ENCODE assay signal across 8 mouse cellular contexts in genomic region chr5:135363540-135363939, GRCm38 (mm10). TPM values are rescaled to one million over a fixed set of nuclear protein-coding genes. Genes with fewer than 3 reads are reported as not detected.
DNase-seq lines count a peak whose midpoint lies in the region; ATAC-seq and TF ChIP-seq lines count a peak whose summit lies in the region.
"Had no signal": no experiment of that assay in that cellular context is flagged by ENCODE, and none has a peak within 500 bp of the region (broad histone marks: within the 10 kb centered on the region; RNA-seq: fewer than 3 reads in every experiment).

No protein-coding gene starts in this region.

- no peak overlapping the region for H3K4me2 ChIP-seq in kidney, embryonic 14.5 days (replicated peaks; ENCODE audit: low read depth, low read length)
- no peak overlapping the region for H3K4me2 ChIP-seq in lung, postnatal 0 days (replicated peaks; ENCODE audit: low read depth, low read length)
- H3K4me2 ChIP-seq: embryonic facial prominence, embryonic 15.5 days had no signal

- no peak overlapping the region for H3K4me3 ChIP-seq in kidney, embryonic 14.5 days (ENCODE audit: low read length)
- H3K4me3 ChIP-seq in lung, postnatal 0 days (ENCODE audit: low read depth, low read length) = no peak overlapping the region
- H3K4me3 ChIP-seq: embryonic facial prominence, embryonic 15.5 days had no signal

- H3K27ac ChIP-seq in kidney, embryonic 14.5 days (ENCODE audit: low read depth, low read length) = no peak overlapping the region
- H3K27ac ChIP-seq in lung, postnatal 0 days (ENCODE audit: low read length) = no peak overlapping the region
- H3K27ac ChIP-seq: embryonic facial prominence, embryonic 15.5 days had no signal

- H3K4me1 ChIP-seq in kidney, embryonic 14.5 days (ENCODE audit: control insufficient read depth, insufficient read depth, low read length) = no peaks in the 10 kb centered on the region
- H3K4me1 ChIP-seq in lung, postnatal 0 days (ENCODE audit: insufficient read depth, low read depth, low read length) = no peaks in the 10 kb centered on the region
- H3K4me1 ChIP-seq: embryonic facial prominence, embryonic 15.5 days had no signal

- ATAC-seq in kidney, embryonic 14.5 days (ENCODE audit: low FRiP score, low TSS enrichment) = peak; percentile 51; the same call in 1 of the 2 replicates
- peak; percentile 62 for ATAC-seq in lung, postnatal 0 days
- no peak for ATAC-seq in cerebellum, adult (ENCODE audit: insufficient number of reproducible peaks, low FRiP score, low TSS enrichment)

- no peak for DNase-seq in kidney, adult 9 months
- DNase-seq in Muller cell, postnatal 12 days (ENCODE audit: inconsistent ontology term) = peak; percentile 40
- peak; percentile 41 for DNase-seq in embryo, embryonic 11.5 days (ENCODE audit: low read depth, low spot score)
- DNase-seq in lung, postnatal 0 days (ENCODE audit: low spot score) = peak; percentile 63
- no peak for DNase-seq in layer of hippocampus, adult 9-11 months

- 29% methylated on average over 12 of the region's 12 CpGs for WGBS in kidney, embryonic 14.5 days
- WGBS in lung, postnatal 0 days = 28% methylated on average over 12 of the region's 12 CpGs

- H3K9me3 ChIP-seq in kidney, embryonic 14.5 days (ENCODE audit: control insufficient read depth, low read length) = no peaks in the 10 kb centered on the region
- no peaks in the 10 kb centered on the region for H3K9me3 ChIP-seq in lung, postnatal 0 days (ENCODE audit: low read length)
- H3K9me3 ChIP-seq: embryonic facial prominence, embryonic 15.5 days had no signal

- no peak for TF ChIP-seq EP300 in lung, postnatal 0 days (IDR thresholded peaks at IDR 0.05)

- TF ChIP-seq CTCF in lung, postnatal 0 days (IDR thresholded peaks at IDR 0.05) = peak; percentile 82

- no peaks in the 10 kb centered on the region for H3K27me3 ChIP-seq in kidney, embryonic 14.5 days (ENCODE audit: control insufficient read depth, insufficient read depth, low read length)
- no peaks in the 10 kb centered on the region for H3K27me3 ChIP-seq in lung, postnatal 0 days (replicated peaks; ENCODE audit: insufficient read depth, low read length)
- H3K27me3 ChIP-seq: embryonic facial prominence, embryonic 15.5 days had no signal

- H3K9ac ChIP-seq in kidney, embryonic 14.5 days (ENCODE audit: low read depth, low read length) = no peak overlapping the region
- H3K9ac ChIP-seq in lung, postnatal 0 days (replicated peaks; ENCODE audit: low read depth) = no peak overlapping the region
- H3K9ac ChIP-seq: embryonic facial prominence, embryonic 15.5 days had no signal

- no peaks in the 10 kb centered on the region for H3K36me3 ChIP-seq in kidney, embryonic 14.5 days (ENCODE audit: control insufficient read depth, insufficient read depth, low read length)
- H3K36me3 ChIP-seq in lung, postnatal 0 days (ENCODE audit: insufficient read depth, low read length) = no peaks in the 10 kb centered on the region
- H3K36me3 ChIP-seq: embryonic facial prominence, embryonic 15.5 days had no signal

RNA-seq across cellular contexts. Expression of gene Nsun5, which starts 6.2 kb away (rescaled TPM):
- 27.1 and 29.2 TPM in 2 replicates for polyA plus RNA-seq in kidney, embryonic 14.5 days (2014; fragmentation: Nextera tagmentation; extraction: Ambion mirVana)
- polyA plus RNA-seq in lung, postnatal 0 days (2015; fragmentation: Nextera tagmentation; extraction: Ambion mirVana) = 13.5 and 13.6 TPM in 2 replicates

RNA-seq across cellular contexts. Expression of gene Trim50, which starts 10.4 kb away (rescaled TPM):
- not detected in 2 replicates for polyA plus RNA-seq in kidney, embryonic 14.5 days (2014; fragmentation: Nextera tagmentation; extraction: Ambion mirVana)
- polyA plus RNA-seq in lung, postnatal 0 days (2015; fragmentation: Nextera tagmentation; extraction: Ambion mirVana) = not detected in 2 replicates
- polyA plus RNA-seq: embryonic facial prominence, embryonic 15.5 days had no signal

RNA-seq across cellular contexts. Expression of gene Fkbp6, which starts 13.7 kb away (rescaled TPM):
- not detected in 2 replicates for polyA plus RNA-seq in kidney, embryonic 14.5 days (2014; fragmentation: Nextera tagmentation; extraction: Ambion mirVana)
- polyA plus RNA-seq in lung, postnatal 0 days (2015; fragmentation: Nextera tagmentation; extraction: Ambion mirVana) = not detected in 2 replicates
- polyA plus RNA-seq: embryonic facial prominence, embryonic 15.5 days had no signal

RNA-seq across cellular contexts. Expression of gene Pom121, which starts 30.8 kb away (rescaled TPM):
- polyA plus RNA-seq in kidney, embryonic 14.5 days (2014; fragmentation: Nextera tagmentation; extraction: Ambion mirVana) = 15.5 and 20.7 TPM in 2 replicates
- polyA plus RNA-seq in lung, postnatal 0 days (2015; fragmentation: Nextera tagmentation; extraction: Ambion mirVana) = 3.9 and 4.7 TPM in 2 replicates

Comparison
In these comparisons a context has a peak if more than half of its experiments do, and no peak if none do; other contexts are left out.
1. DNase-seq: peak in Muller cell, postnatal 12 days (single experiment), embryo, embryonic 11.5 days (single experiment) and lung, postnatal 0 days (single experiment); none in kidney, adult 9 months (single experiment) and layer of hippocampus, adult 9-11 months (single experiment).